Mouse (Mus musculus) kidney, postnatal 0 days (tissue): Measurements from ENCODE around the gene Kcns1. TPM values are rescaled to one million over a fixed set of nuclear protein-coding genes. Genes with fewer than 3 reads are reported as not detected.

Experiments used
- ATAC-seq: fragments of 200-750 bp; cut with Nextera tagmentation; replicated peaks from 2 replicates; pipeline ENCODE4 v1.8.0; 2017; ENCODE audit warnings: low read depth, moderate number of reproducible peaks, moderate TSS enrichment, moderate library complexity; ENCODE audit not compliant: low FRiP score
- DNase-seq: peaks from one replicate; pipeline ENCODE4 v3.0.0-alpha.2; 2016; ENCODE audit warnings: low spot score
- H3K27ac ChIP-seq: fragments of 300-500 bp; sonication (generic); 2 replicates; pipeline ENCODE4 v1.5.1; 2014; ENCODE audit warnings: mild to moderate bottlenecking
- H3K27me3 ChIP-seq: fragments of 300-500 bp; sonication (generic); 2 replicates; pipeline ENCODE4 v1.6.1; 2014; ENCODE audit warnings: low read length, mixed read lengths; ENCODE audit not compliant: insufficient read depth
- H3K36me3 ChIP-seq: fragments of 300-500 bp; sonication (generic); 2 replicates; pipeline ENCODE4 v1.6.1; 2014; ENCODE audit warnings: low read length, mixed read lengths; ENCODE audit not compliant: insufficient read depth
- H3K4me1 ChIP-seq: fragments of 300-500 bp; sonication (generic); replicated peaks from 2 replicates; pipeline ENCODE4 v1.6.1; 2014; ENCODE audit warnings: antibody characterized with exemption, low read length, mixed read lengths; ENCODE audit not compliant: insufficient read depth
- H3K4me2 ChIP-seq: fragments of 300-500 bp; sonication (generic); 2 replicates; pipeline ENCODE4 v1.6.1; 2014; ENCODE audit warnings: mild to moderate bottlenecking, low read length, moderate library complexity, mixed read lengths
- H3K4me3 ChIP-seq: fragments of 300-500 bp; sonication (generic); replicated peaks from 2 replicates; pipeline ENCODE4 v1.5.1; 2014; ENCODE audit warnings: low read depth, low read length
- H3K9ac ChIP-seq: fragments of 300-500 bp; sonication (generic); 2 replicates; pipeline ENCODE4 v1.6.1; 2014; ENCODE audit warnings: low read depth, low read length
- H3K9me3 ChIP-seq: fragments of 300-500 bp; sonication (generic); replicated peaks from 2 replicates; pipeline ENCODE4 v1.6.1; 2016; ENCODE audit warnings: low read length, inconsistent platforms, mixed read lengths
- CTCF ChIP-seq: IDR thresholded peaks from 2 replicates; pipeline ENCODE4 v1.5.1; 2016; ENCODE audit warnings: antibody characterized with exemption, low read depth, mild to moderate bottlenecking, moderate library complexity
- WGBS: fragments of 180-500 bp; shearing (Covaris S2); extraction: QIAGEN DNeasy Blood & Tissue Kit; methylation state at CpG from one replicate; pipeline ENCODE4 v1.1.7; 2014; 5-methylcytosine and 5-hydroxymethylcytosine counted together
- polyA plus RNA-seq: library from polyadenylated mRNA; unstranded; fragments of >200 nt; fragmentation: Nextera tagmentation; extraction: Ambion mirVana; gene quantifications from 2 replicates; pipeline ENCODE4 v1.2.1, GENCODE M21; 2015

The Kcns1 gene
- polyA plus RNA-seq, 1 experiment from 2014 or later: 0.14 TPM

DNA sequence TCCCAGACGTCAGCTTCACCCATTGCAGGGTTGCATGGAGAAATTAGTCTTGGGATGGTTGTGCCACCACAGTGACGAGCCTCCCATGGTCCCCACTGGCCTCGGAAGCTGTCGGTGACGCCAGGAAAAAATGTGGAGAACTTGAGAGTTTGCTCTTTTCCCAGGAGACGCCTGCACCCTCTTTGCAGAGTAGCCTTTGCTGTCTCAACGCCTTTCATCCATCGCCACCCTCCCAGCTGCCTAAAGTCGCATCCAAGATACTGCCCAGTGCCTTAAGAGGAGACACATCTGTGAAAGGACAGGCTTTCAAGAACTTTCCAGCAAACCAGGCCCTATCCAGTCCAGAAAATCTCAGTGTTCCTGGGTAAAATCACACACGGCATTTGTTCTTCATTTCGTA lies 18.6 kb downstream of the Kcns1 start:
- DNase-seq: no peak
- Histone ChIP-seq H3K4me2 (no peak overlapping the region), H3K4me1 (0 out of 2 replicates have a peak, but pooled peaks cover 5% of the 10 kb centered on the region), H3K27ac (no peak overlapping the region), H3K4me3 (no peak overlapping the region), H3K36me3 (peaks cover 14% of the 10 kb centered on the region), H3K9ac (no peak overlapping the region), H3K9me3 (no peaks in the 10 kb centered on the region), H3K27me3 (no peaks in the 10 kb centered on the region)
- WGBS: 90% methylated on average over 11 of the region's 11 CpGs
- no peak for ATAC-seq
- TF ChIP-seq CTCF: no peak

DNA sequence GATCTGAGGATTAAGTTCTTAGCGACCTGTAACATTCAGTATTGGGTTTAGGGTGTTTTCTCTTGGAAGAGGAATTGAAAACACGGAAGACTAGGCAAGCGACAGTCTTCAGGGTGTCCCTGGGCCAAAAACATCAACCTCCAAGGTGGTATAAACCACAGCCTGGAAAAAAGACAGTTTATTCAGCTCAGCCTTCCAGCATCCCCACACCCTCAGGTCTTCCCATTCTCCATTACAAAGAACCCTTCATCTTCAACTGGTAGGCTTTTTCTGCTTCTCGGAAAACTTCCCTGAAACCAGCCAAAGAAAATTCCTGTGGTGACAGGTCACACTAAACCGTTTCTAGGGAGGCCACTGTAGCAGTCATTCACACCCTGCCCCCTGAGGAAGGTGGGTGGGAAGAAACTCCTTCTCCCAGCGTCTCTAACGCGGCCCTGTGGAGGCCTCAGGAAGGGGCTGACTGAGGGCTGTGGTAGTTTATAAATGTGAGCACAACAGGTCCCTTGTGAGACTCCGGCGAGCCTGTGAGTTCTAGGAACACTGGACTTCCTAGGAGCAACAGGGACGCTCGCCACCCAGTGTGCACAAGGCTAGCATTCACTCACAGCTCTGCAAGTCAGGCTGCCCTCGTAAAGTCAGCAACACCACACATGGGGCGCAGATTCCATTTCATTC lies 20.7 kb downstream of the Kcns1 start:
- no peak overlapping the region for H3K27ac ChIP-seq
- no peaks in the 10 kb centered on the region for H3K27me3 ChIP-seq
- H3K4me1 ChIP-seq: 0 out of 2 replicates have a peak, but pooled peaks cover 5% of the 10 kb centered on the region
- peaks cover 14% of the 10 kb centered on the region for H3K36me3 ChIP-seq
- no peak overlapping the region for H3K4me2 ChIP-seq
- ATAC-seq: no peak
- WGBS: 33% methylated on average over 14 of the region's 14 CpGs
- H3K4me3 ChIP-seq: no peak overlapping the region
- peak; percentile 50 for DNase-seq
- TF ChIP-seq CTCF: no peak
- H3K9me3 ChIP-seq: no peaks in the 10 kb centered on the region
- H3K9ac ChIP-seq: no peak overlapping the region

DNA sequence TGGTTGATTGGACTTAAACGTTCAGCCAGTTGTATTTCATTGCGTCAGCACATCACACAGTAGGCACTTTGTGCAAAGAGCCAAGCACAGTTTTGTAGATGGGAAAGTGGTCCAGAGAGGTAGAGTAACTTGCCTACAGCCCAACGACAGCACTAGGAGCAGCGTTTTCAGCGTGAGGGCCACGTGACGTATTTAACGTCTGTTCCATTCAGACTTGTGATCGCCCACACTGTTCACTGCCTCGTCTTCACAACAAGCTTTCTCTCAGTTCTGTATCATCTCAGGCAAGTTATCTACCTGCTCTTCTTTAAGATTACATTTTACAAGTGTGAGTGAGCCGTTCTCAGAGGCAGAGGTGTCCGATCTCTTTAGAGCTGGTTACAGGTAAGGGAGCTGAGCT lies 24.4 kb downstream of the Kcns1 start:
- Histone ChIP-seq H3K36me3 (no peaks in the 10 kb centered on the region), H3K9ac (no peak overlapping the region), H3K4me3 (no peak overlapping the region), H3K27me3 (no peaks in the 10 kb centered on the region), H3K4me1 (0 out of 2 replicates have a peak, but pooled peaks cover 5% of the 10 kb centered on the region), H3K9me3 (no peaks in the 10 kb centered on the region), H3K4me2 (no peak overlapping the region), H3K27ac (no peak overlapping the region)
- no peak for TF ChIP-seq CTCF
- DNase-seq (no peak), ATAC-seq (no peak)
- 94% methylated on average over 12 of the region's 12 CpGs for WGBS

DNA sequence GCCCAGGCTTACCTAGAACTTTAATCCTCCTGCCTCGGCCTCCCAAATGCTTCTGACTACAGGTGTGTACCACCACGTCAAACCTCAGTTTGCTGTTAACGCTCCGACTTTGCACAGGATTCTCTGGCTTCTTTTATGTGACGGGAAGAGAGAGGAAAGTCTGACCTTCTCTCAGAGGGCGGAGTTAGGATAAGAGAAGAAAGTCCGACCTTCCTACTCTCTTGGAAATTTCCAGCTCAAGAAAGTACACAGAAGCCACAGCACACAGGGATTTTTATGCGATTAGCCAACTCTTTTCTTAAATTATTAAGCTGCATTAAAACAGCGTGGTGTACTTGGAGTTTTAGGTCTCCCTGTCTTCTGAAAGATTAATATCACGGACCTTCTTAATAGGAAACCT lies 26.4 kb downstream of the Kcns1 start:
- no peak for TF ChIP-seq CTCF
- WGBS: 54% methylated on average over 10 of the region's 10 CpGs
- H3K4me1 ChIP-seq: no peaks in the 10 kb centered on the region
- H3K9ac ChIP-seq: no peak overlapping the region
- no peaks in the 10 kb centered on the region for H3K9me3 ChIP-seq
- H3K4me2 ChIP-seq: 0 out of 2 replicates have a peak overlapping the region, but pooled peaks have one; percentile 8
- no peak overlapping the region for H3K4me3 ChIP-seq
- H3K27ac ChIP-seq: peak overlapping the region; percentile 38
- DNase-seq (no peak), ATAC-seq (no peak)
- no peaks in the 10 kb centered on the region for H3K36me3 ChIP-seq
- no peaks in the 10 kb centered on the region for H3K27me3 ChIP-seq

DNA sequence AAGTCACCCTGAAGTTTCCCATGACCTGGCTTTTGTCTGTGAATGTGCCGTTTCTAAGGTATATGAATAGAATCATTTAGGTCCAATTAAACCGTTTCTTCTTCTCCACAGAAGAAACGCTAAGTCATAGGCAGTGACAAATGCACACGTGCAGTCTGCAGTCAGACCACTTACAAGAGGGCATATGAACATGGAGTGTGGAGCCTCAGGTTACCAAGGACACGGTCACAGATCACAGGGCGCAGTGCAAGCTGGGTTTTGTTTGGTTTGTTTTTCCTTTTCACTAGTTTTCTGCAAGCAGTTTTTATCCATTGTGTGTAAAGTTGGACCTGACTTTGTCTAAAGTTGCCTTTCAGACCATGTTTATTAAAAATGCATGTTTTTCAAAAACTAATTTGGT lies 26.9 kb downstream of the Kcns1 start:
- no peaks in the 10 kb centered on the region for H3K36me3 ChIP-seq
- ATAC-seq (peak; percentile 82; the same call in 1 of the 2 replicates), DNase-seq (peak; percentile 68)
- no peak for TF ChIP-seq CTCF
- H3K9me3 ChIP-seq: no peaks in the 10 kb centered on the region
- no peaks in the 10 kb centered on the region for H3K4me1 ChIP-seq
- 47% methylated on average over 6 of the region's 6 CpGs for WGBS
- no peak overlapping the region for H3K9ac ChIP-seq
- H3K4me3 ChIP-seq: no peak overlapping the region
- H3K4me2 ChIP-seq: 0 out of 2 replicates have a peak overlapping the region, but pooled peaks have one; percentile 8
- H3K27me3 ChIP-seq: no peaks in the 10 kb centered on the region
- H3K27ac ChIP-seq: peak overlapping the region; percentile 38

DNA sequence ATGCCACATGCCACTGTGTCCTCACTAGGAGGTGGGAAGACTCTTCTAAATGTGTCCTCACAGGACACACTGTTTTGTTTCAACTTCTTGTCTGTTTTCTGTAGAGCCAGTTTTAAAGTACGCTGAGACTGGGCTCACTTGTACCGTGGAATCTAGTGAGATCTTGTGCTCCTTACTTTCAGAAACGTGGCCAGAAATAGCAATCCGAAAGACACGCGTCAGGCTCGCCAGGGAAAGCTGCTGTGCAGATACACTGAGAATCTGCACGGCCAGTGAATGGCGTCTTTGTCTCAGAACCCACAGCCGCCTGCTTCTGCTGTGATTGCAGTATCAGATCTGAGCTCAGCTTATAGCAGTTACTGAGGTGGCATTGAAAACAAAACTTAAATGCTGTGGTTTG lies 28.9 kb downstream of the Kcns1 start:
- Histone ChIP-seq H3K27ac (no peak overlapping the region), H3K27me3 (no peaks in the 10 kb centered on the region), H3K4me3 (no peak overlapping the region), H3K9ac (no peak overlapping the region), H3K36me3 (no peaks in the 10 kb centered on the region), H3K4me2 (no peak overlapping the region), H3K9me3 (no peaks in the 10 kb centered on the region), H3K4me1 (no peaks in the 10 kb centered on the region)
- ATAC-seq (no peak), DNase-seq (no peak)
- no peak for TF ChIP-seq CTCF
- 79% methylated on average over 10 of the region's 10 CpGs for WGBS
